Mouse (Mus musculus) midbrain, postnatal 0 days (tissue): ENCODE measurements around the gene Tns1. TPM values are rescaled to one million over a fixed set of nuclear protein-coding genes. Genes with fewer than 3 reads are reported as not detected.

Experiments
- ATAC-seq: fragments of 200-750 bp; cut with Nextera tagmentation; 2 replicates; pipeline ENCODE4 v1.8.0; 2017; ENCODE audit warnings: moderate number of reproducible peaks, mild to moderate bottlenecking, moderate TSS enrichment, moderate library complexity; ENCODE audit not compliant: low FRiP score
- DNase-seq: peaks from one replicate; pipeline ENCODE4 v3.0.0-alpha.2; 2015; ENCODE audit warnings: low spot score
- H3K27ac ChIP-seq: fragments of 300-500 bp; sonication (generic); 2 replicates; pipeline ENCODE4 v1.5.1; 2014; ENCODE audit warnings: low read depth, mild to moderate bottlenecking, low read length, mixed read lengths
- H3K27me3 ChIP-seq: fragments of 300-500 bp; sonication (generic); 2 replicates; pipeline ENCODE4 v1.6.1; 2014; ENCODE audit warnings: low read length, control low read depth, mixed read lengths; ENCODE audit not compliant: insufficient read depth
- H3K36me3 ChIP-seq: fragments of 300-500 bp; sonication (generic); 2 replicates; pipeline ENCODE4 v1.6.1; 2014; ENCODE audit warnings: low read length, control low read depth, mixed read lengths; ENCODE audit not compliant: insufficient read depth
- H3K4me1 ChIP-seq: fragments of 300-500 bp; sonication (generic); 2 replicates; pipeline ENCODE4 v1.6.1; 2014; ENCODE audit warnings: mild to moderate bottlenecking, control low read depth, antibody characterized with exemption, low read length, mixed read lengths; ENCODE audit not compliant: insufficient read depth
- H3K4me2 ChIP-seq: fragments of 300-500 bp; sonication (generic); 2 replicates; pipeline ENCODE4 v1.6.1; 2014; ENCODE audit warnings: low read depth, mild to moderate bottlenecking, low read length, mixed read lengths; ENCODE audit not compliant: poor library complexity, severe bottlenecking
- H3K4me3 ChIP-seq: fragments of 300-500 bp; sonication (generic); 2 replicates; pipeline ENCODE4 v1.5.1; 2014; ENCODE audit warnings: low read depth, mild to moderate bottlenecking, low read length, moderate library complexity
- H3K9ac ChIP-seq: fragments of 300-500 bp; sonication (generic); replicated peaks from 2 replicates; pipeline ENCODE4 v1.6.1; 2014; ENCODE audit warnings: mild to moderate bottlenecking, low read length, moderate library complexity, mixed read lengths; ENCODE audit not compliant: poor library complexity, severe bottlenecking
- H3K9me3 ChIP-seq: fragments of 300-500 bp; sonication (generic); 2 replicates; pipeline ENCODE4 v1.6.1; 2016; ENCODE audit warnings: low read length, control low read depth
- CTCF ChIP-seq: IDR thresholded peaks from 2 replicates; pipeline ENCODE4 v1.5.1; 2016; ENCODE audit warnings: antibody characterized with exemption, mild to moderate bottlenecking
- WGBS: fragments of 180-500 bp; shearing (Covaris S2); extraction: QIAGEN DNeasy Blood & Tissue Kit; methylation state at CpG from one replicate; pipeline ENCODE4 v1.1.7; 2014; 5-methylcytosine and 5-hydroxymethylcytosine counted together
- polyA plus RNA-seq: library from polyadenylated mRNA; unstranded; fragments of >200 nt; fragmentation: Nextera tagmentation; extraction: Ambion mirVana; gene quantifications from 2 replicates; pipeline ENCODE4 v1.2.1, GENCODE M21; 2015
- total RNA-seq: library from RNA; depleted of rRNA; stranded (reverse); fragments of >200 nt; gene quantifications from 2 replicates; pipeline ENCODE4 v1.2.3, GENCODE M21; 2014

The Tns1 gene
- total and polyA plus RNA-seq, 2 experiments from 2014 or later = 9.8 to 31.5 TPM

- 0 out of 2 replicates have a peak, but pooled peaks cover 3% of the 10 kb centered on the region for H3K4me1 ChIP-seq
- H3K27me3 ChIP-seq = no peaks in the 10 kb centered on the region
- no peak overlapping the region for H3K4me2 ChIP-seq
- H3K9me3 ChIP-seq = no peaks in the 10 kb centered on the region
- H3K4me3 ChIP-seq = no peak overlapping the region
- TF ChIP-seq CTCF = no peak
- H3K27ac ChIP-seq = no peak overlapping the region
- ATAC-seq (no peak), DNase-seq (no peak)
- no peaks in the 10 kb centered on the region for H3K36me3 ChIP-seq
- no peak overlapping the region for H3K9ac ChIP-seq
- WGBS = 66% methylated on average over 5 of the region's 5 CpGs
Observed at GRCm38 (mm10) chr1:74028881-74029266, 95.4 kb downstream of the Tns1 start.

GRCm38 (mm10) chr1:74028118-74028880 lies 96.0 kb downstream of the Tns1 start:
- Histone ChIP-seq H3K4me3 (no peak overlapping the region), H3K9ac (no peak overlapping the region), H3K36me3 (no peaks in the 10 kb centered on the region), H3K9me3 (no peaks in the 10 kb centered on the region), H3K27me3 (no peaks in the 10 kb centered on the region), H3K27ac (no peak overlapping the region), H3K4me2 (no peak overlapping the region), H3K4me1 (0 out of 2 replicates have a peak, but pooled peaks cover 3% of the 10 kb centered on the region)
- DNase-seq (no peak), ATAC-seq (no peak)
- WGBS = 90% methylated on average over 12 of the region's 13 CpGs
- no peak for TF ChIP-seq CTCF

- Histone ChIP-seq H3K27me3 (no peaks in the 10 kb centered on the region), H3K27ac (peak overlapping the region; percentile 48; the same call in 1 of the 2 replicates), H3K36me3 (no peaks in the 10 kb centered on the region), H3K4me2 (no peak overlapping the region), H3K9ac (no peak overlapping the region), H3K4me3 (no peak overlapping the region), H3K9me3 (no peaks in the 10 kb centered on the region), H3K4me1 (0 out of 2 replicates have a peak, but pooled peaks cover 3% of the 10 kb centered on the region)
- ATAC-seq (0 out of 2 replicates have a peak, but pooled peaks have one; percentile 25), DNase-seq (peak; percentile 55)
- WGBS = 38% methylated on average over 11 of the region's 11 CpGs
- no peak for TF ChIP-seq CTCF
Observed at GRCm38 (mm10) chr1:74027559-74028091, 96.6 kb downstream of the Tns1 start.

GRCm38 (mm10) chr1:74026703-74027195 lies 97.5 kb downstream of the Tns1 start:
- Histone ChIP-seq H3K4me2 (no peak overlapping the region), H3K36me3 (no peaks in the 10 kb centered on the region), H3K4me1 (0 out of 2 replicates have a peak, but pooled peaks cover 3% of the 10 kb centered on the region), H3K27ac (no peak overlapping the region), H3K4me3 (no peak overlapping the region), H3K27me3 (no peaks in the 10 kb centered on the region), H3K9me3 (no peaks in the 10 kb centered on the region), H3K9ac (no peak overlapping the region)
- 76% methylated on average over 9 of the region's 9 CpGs for WGBS
- no peak for TF ChIP-seq CTCF
- ATAC-seq = no peak
- no peak for DNase-seq

GRCm38 (mm10) chr1:74025651-74026226 lies 98.5 kb downstream of the Tns1 start:
- H3K4me2 ChIP-seq = no peak overlapping the region
- no peak overlapping the region for H3K4me3 ChIP-seq
- H3K9me3 ChIP-seq = no peaks in the 10 kb centered on the region
- 0 out of 2 replicates have a peak, but pooled peaks cover 3% of the 10 kb centered on the region for H3K4me1 ChIP-seq
- WGBS = 54% methylated on average over 4 of the region's 4 CpGs
- H3K36me3 ChIP-seq = no peaks in the 10 kb centered on the region
- no peak for TF ChIP-seq CTCF
- no peak for ATAC-seq
- no peak for DNase-seq
- H3K27me3 ChIP-seq = no peaks in the 10 kb centered on the region
- no peak overlapping the region for H3K27ac ChIP-seq
- H3K9ac ChIP-seq = no peak overlapping the region

- WGBS = 52% methylated on average over 6 of the region's 6 CpGs
- Histone ChIP-seq H3K27ac (no peak overlapping the region), H3K4me2 (no peak overlapping the region), H3K27me3 (no peaks in the 10 kb centered on the region), H3K4me1 (0 out of 2 replicates have a peak, but pooled peaks cover 3% of the 10 kb centered on the region), H3K4me3 (no peak overlapping the region), H3K9ac (no peak overlapping the region), H3K9me3 (no peaks in the 10 kb centered on the region), H3K36me3 (no peaks in the 10 kb centered on the region)
- no peak for TF ChIP-seq CTCF
- ATAC-seq (no peak), DNase-seq (no peak)
Observed at GRCm38 (mm10) chr1:74025227-74025626, 99.0 kb downstream of the Tns1 start.
